Mouse (Mus musculus): ENCODE data around the gene Copz1. TPM values are rescaled to one million over a fixed set of nuclear protein-coding genes. Genes with fewer than 3 reads are reported as not detected.
"Not testable (repeated sequence)": the region's sequence is repeated elsewhere in the genome, so short reads cannot be mapped to it uniquely, and the experiment has no call there.

The Copz1 gene
- polyA plus RNA-seq, 1 experiment from 2014 or later, result 231 TPM

- no peak; the same call in 1 of the 2 replicates for ATAC-seq (ENCODE audit: low FRiP score, low TSS enrichment)
- no peak overlapping the region for H3K27ac ChIP-seq (replicated peaks; ENCODE audit: low read depth, low read length)
Measured at GRCm38 (mm10) chr15:103248401-103249313, 23.9 kb upstream of the Copz1 start.

DNA sequence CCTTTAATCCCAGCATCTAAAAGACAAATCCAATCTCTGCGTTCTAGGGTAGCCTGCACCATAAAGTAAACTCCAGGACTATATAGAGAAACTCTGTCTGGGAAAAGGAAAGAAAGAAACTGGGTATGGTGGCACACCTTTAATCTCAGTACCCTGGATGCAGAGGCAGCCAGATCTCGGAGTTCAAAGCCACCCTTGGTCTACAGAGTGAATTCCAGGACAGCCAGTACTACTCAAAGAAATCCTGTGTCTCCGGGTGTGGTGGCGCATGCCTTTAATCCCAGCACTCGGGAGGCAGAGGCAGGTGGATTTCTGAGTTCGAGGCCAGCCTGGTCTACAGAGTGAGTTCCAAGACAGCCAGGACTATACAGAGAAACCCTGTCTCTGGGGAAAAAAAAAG lies 23.0 kb upstream of the Copz1 start:
- H3K9me3 ChIP-seq (ENCODE audit: control insufficient read depth, low read length); H3K27me3 ChIP-seq (ENCODE audit: control insufficient read depth, insufficient read depth, low read length); H3K4me1 ChIP-seq (ENCODE audit: control insufficient read depth, insufficient read depth, low read length); ATAC-seq (ENCODE audit: low FRiP score, low TSS enrichment); H3K4me3 ChIP-seq (replicated peaks; ENCODE audit: low read depth, low read length); H3K4me2 ChIP-seq (ENCODE audit: low read length); H3K9ac ChIP-seq (replicated peaks; ENCODE audit: low read length); DNase-seq; H3K27ac ChIP-seq (replicated peaks; ENCODE audit: low read depth, low read length): not testable (repeated sequence)
- WGBS, result 83% methylated on average over 6 of the region's 6 CpGs
- H3K36me3 ChIP-seq (ENCODE audit: control insufficient read depth, insufficient read depth, low read length), result peaks cover 48% of the 10 kb centered on the region

More at GRCm38 (mm10) chr15:103248401-103249313, 23.9 kb upstream of the Copz1 start:
- Histone ChIP-seq H3K4me2 (ENCODE audit: low read length) (no peak overlapping the region), H3K4me1 (ENCODE audit: control insufficient read depth, insufficient read depth, low read length) (peaks cover 3% of the 10 kb centered on the region), H3K27me3 (ENCODE audit: control insufficient read depth, insufficient read depth, low read length) (no peaks in the 10 kb centered on the region), H3K4me3 (replicated peaks; ENCODE audit: low read depth, low read length) (no peak overlapping the region), H3K9me3 (ENCODE audit: control insufficient read depth, low read length) (no peaks in the 10 kb centered on the region), H3K36me3 (ENCODE audit: control insufficient read depth, insufficient read depth, low read length) (peaks cover 52% of the 10 kb centered on the region), H3K9ac (replicated peaks; ENCODE audit: low read length) (no peak overlapping the region)
- 88% methylated on average over 28 of the region's 28 CpGs for WGBS
- DNase-seq, result no peak

DNA sequence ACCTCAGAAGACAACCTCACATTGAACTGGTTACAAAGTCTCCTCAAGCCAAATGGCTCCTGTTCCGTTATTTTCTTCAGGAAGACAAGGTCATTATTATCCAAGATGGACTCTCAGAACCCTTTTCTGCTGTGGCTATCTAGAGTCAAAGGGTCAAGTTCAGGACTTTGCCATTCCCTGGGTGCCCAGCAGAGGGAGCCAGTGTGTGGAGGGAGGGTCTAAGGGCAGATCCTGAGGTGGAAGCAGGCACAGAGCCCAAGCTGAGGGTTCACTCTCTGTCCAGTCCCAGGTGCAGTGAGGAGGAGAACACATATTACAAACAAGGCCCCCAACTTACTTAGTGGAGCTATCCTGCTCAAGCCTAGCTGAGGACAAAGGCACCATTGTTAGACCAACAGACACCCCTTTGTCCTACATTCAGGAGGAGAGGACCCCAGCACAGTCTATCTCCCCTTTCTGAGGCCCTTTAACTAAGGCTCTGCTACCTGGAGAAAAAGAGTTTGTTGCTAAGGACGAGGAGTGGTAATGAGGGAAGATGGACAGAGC lies 22.2 kb upstream of the Copz1 start:
- no peak overlapping the region for H3K27ac ChIP-seq (replicated peaks; ENCODE audit: low read depth, low read length)
- H3K4me1 ChIP-seq (ENCODE audit: control insufficient read depth, insufficient read depth, low read length), result peaks cover 6% of the 10 kb centered on the region
- 0 out of 2 replicates have a peak, but pooled peaks cover 4% of the 10 kb centered on the region for H3K27me3 ChIP-seq (ENCODE audit: control insufficient read depth, insufficient read depth, low read length)
- H3K4me3 ChIP-seq (replicated peaks; ENCODE audit: low read depth, low read length), result no peak overlapping the region
- ATAC-seq (ENCODE audit: low FRiP score, low TSS enrichment), result no peak
- DNase-seq, result peak; percentile 50
- H3K9ac ChIP-seq (replicated peaks; ENCODE audit: low read length), result no peak overlapping the region
- H3K36me3 ChIP-seq (ENCODE audit: control insufficient read depth, insufficient read depth, low read length), result peaks cover 42% of the 10 kb centered on the region
- WGBS, result 44% methylated on average over 2 of the region's 2 CpGs
- no peak overlapping the region for H3K4me2 ChIP-seq (ENCODE audit: low read length)
- H3K9me3 ChIP-seq (ENCODE audit: control insufficient read depth, low read length), result no peaks in the 10 kb centered on the region

- DNase-seq, result no peak
- no peak overlapping the region for H3K4me2 ChIP-seq (ENCODE audit: low read length)
- ATAC-seq (ENCODE audit: low FRiP score, low TSS enrichment), result no peak
- peaks cover 6% of the 10 kb centered on the region; the same call in 1 of the 2 replicates for H3K4me1 ChIP-seq (ENCODE audit: control insufficient read depth, insufficient read depth, low read length)
- no peak overlapping the region for H3K9ac ChIP-seq (replicated peaks; ENCODE audit: low read length)
- no peaks in the 10 kb centered on the region for H3K9me3 ChIP-seq (ENCODE audit: control insufficient read depth, low read length)
- H3K27me3 ChIP-seq (ENCODE audit: control insufficient read depth, insufficient read depth, low read length), result 0 out of 2 replicates have a peak, but pooled peaks cover 4% of the 10 kb centered on the region
- H3K27ac ChIP-seq (replicated peaks; ENCODE audit: low read depth, low read length), result no peak overlapping the region
- 78% methylated on average over 1 of the region's 1 CpGs for WGBS
- H3K36me3 ChIP-seq (ENCODE audit: control insufficient read depth, insufficient read depth, low read length), result peaks cover 30% of the 10 kb centered on the region
- H3K4me3 ChIP-seq (replicated peaks; ENCODE audit: low read depth, low read length), result no peak overlapping the region
Measured at GRCm38 (mm10) chr15:103251595-103251994, 20.9 kb upstream of the Copz1 start.

- H3K4me3 ChIP-seq (replicated peaks; ENCODE audit: low read depth, low read length), result no peak overlapping the region
- WGBS, result 89% methylated on average over 3 of the region's 3 CpGs
- 0 out of 2 replicates have a peak, but pooled peaks cover 4% of the 10 kb centered on the region for H3K27me3 ChIP-seq (ENCODE audit: control insufficient read depth, insufficient read depth, low read length)
- peaks cover 6% of the 10 kb centered on the region; the same call in 1 of the 2 replicates for H3K4me1 ChIP-seq (ENCODE audit: control insufficient read depth, insufficient read depth, low read length)
- H3K4me2 ChIP-seq (ENCODE audit: low read length), result no peak overlapping the region
- H3K9me3 ChIP-seq (ENCODE audit: control insufficient read depth, low read length), result no peaks in the 10 kb centered on the region
- no peak overlapping the region for H3K27ac ChIP-seq (replicated peaks; ENCODE audit: low read depth, low read length)
- no peak for DNase-seq
- no peak overlapping the region for H3K9ac ChIP-seq (replicated peaks; ENCODE audit: low read length)
- no peak for ATAC-seq (ENCODE audit: low FRiP score, low TSS enrichment)
- peaks cover 19% of the 10 kb centered on the region for H3K36me3 ChIP-seq (ENCODE audit: control insufficient read depth, insufficient read depth, low read length)
Measured at GRCm38 (mm10) chr15:103252660-103253059, 19.9 kb upstream of the Copz1 start.

GRCm38 (mm10) chr15:103253352-103253751 lies 19.2 kb upstream of the Copz1 start:
- DNase-seq (no peak), ATAC-seq (ENCODE audit: low FRiP score, low TSS enrichment) (no peak)
- H3K9ac ChIP-seq (replicated peaks; ENCODE audit: low read length), result no peak overlapping the region
- peaks cover 12% of the 10 kb centered on the region for H3K36me3 ChIP-seq (ENCODE audit: control insufficient read depth, insufficient read depth, low read length)
- no peak overlapping the region for H3K4me2 ChIP-seq (ENCODE audit: low read length)
- H3K4me1 ChIP-seq (ENCODE audit: control insufficient read depth, insufficient read depth, low read length), result peaks cover 6% of the 10 kb centered on the region; the same call in 1 of the 2 replicates
- H3K4me3 ChIP-seq (replicated peaks; ENCODE audit: low read depth, low read length), result no peak overlapping the region
- 0 out of 2 replicates have a peak, but pooled peaks cover 4% of the 10 kb centered on the region for H3K27me3 ChIP-seq (ENCODE audit: control insufficient read depth, insufficient read depth, low read length)
- WGBS, result 96% methylated on average over 1 of the region's 1 CpGs
- no peak overlapping the region for H3K27ac ChIP-seq (replicated peaks; ENCODE audit: low read depth, low read length)
- H3K9me3 ChIP-seq (ENCODE audit: control insufficient read depth, low read length), result no peaks in the 10 kb centered on the region

- peak overlapping the region; percentile 28 for H3K4me3 ChIP-seq (replicated peaks; ENCODE audit: low read depth, low read length)
- H3K4me1 ChIP-seq (ENCODE audit: control insufficient read depth, insufficient read depth, low read length), result peaks cover 6% of the 10 kb centered on the region; the same call in 1 of the 2 replicates
- H3K9ac ChIP-seq (replicated peaks; ENCODE audit: low read length), result peak overlapping the region; percentile 52
- H3K27ac ChIP-seq (replicated peaks; ENCODE audit: low read depth, low read length), result no peak overlapping the region
- under 1% methylated on average over 25 of the region's 25 CpGs for WGBS
- no peaks in the 10 kb centered on the region for H3K36me3 ChIP-seq (ENCODE audit: control insufficient read depth, insufficient read depth, low read length)
- DNase-seq (peak; percentile 34), ATAC-seq (ENCODE audit: low FRiP score, low TSS enrichment) (no peak; the same call in 1 of the 2 replicates)
- H3K27me3 ChIP-seq (ENCODE audit: control insufficient read depth, insufficient read depth, low read length), result 0 out of 2 replicates have a peak, but pooled peaks cover 4% of the 10 kb centered on the region
- H3K4me2 ChIP-seq (ENCODE audit: low read length), result peak overlapping the region; percentile 66
- H3K9me3 ChIP-seq (ENCODE audit: control insufficient read depth, low read length), result no peaks in the 10 kb centered on the region
Measured at GRCm38 (mm10) chr15:103255169-103255568, 17.3 kb upstream of the Copz1 start.

- 88% methylated on average over 6 of the region's 6 CpGs for WGBS
- Histone ChIP-seq H3K9ac (replicated peaks; ENCODE audit: low read length) (no peak overlapping the region), H3K36me3 (ENCODE audit: control insufficient read depth, insufficient read depth, low read length) (no peaks in the 10 kb centered on the region), H3K27ac (replicated peaks; ENCODE audit: low read depth, low read length) (no peak overlapping the region), H3K9me3 (ENCODE audit: control insufficient read depth, low read length) (no peaks in the 10 kb centered on the region), H3K4me3 (replicated peaks; ENCODE audit: low read depth, low read length) (no peak overlapping the region), H3K27me3 (ENCODE audit: control insufficient read depth, insufficient read depth, low read length) (0 out of 2 replicates have a peak, but pooled peaks cover 4% of the 10 kb centered on the region), H3K4me1 (ENCODE audit: control insufficient read depth, insufficient read depth, low read length) (peaks cover 6% of the 10 kb centered on the region; the same call in 1 of the 2 replicates), H3K4me2 (ENCODE audit: low read length) (no peak overlapping the region)
- ATAC-seq (ENCODE audit: low FRiP score, low TSS enrichment) (no peak), DNase-seq (no peak)
Measured at GRCm38 (mm10) chr15:103256210-103256986, 16.1 kb upstream of the Copz1 start.

Data from midbrain, embryonic 14.5 days (tissue).